Mouse (Mus musculus): ENCODE data around the gene Slc36a1. TPM values are rescaled to one million over a fixed set of nuclear protein-coding genes. Genes with fewer than 3 reads are reported as not detected.

The Slc36a1 gene
- 9.3 and 10.1 TPM in 2 replicates for total RNA-seq (2017)

- ATAC-seq (ENCODE audit: extremely low read depth, insufficient number of reproducible peaks, low FRiP score, poor library complexity, severe bottlenecking) = peak; percentile 76
Measured at GRCm38 (mm10) chr11:55204159-55204596, at the start of gene Slc36a1. Slc36a1 (plus strand) TSS chr11:55204350.

GRCm38 (mm10) chr11:55154398-55155069 lies 49.6 kb upstream of the Slc36a1 start:
- ATAC-seq (ENCODE audit: extremely low read depth, insufficient number of reproducible peaks, low FRiP score, poor library complexity, severe bottlenecking) = no peak

GRCm38 (mm10) chr11:55155070-55155421 lies 49.1 kb upstream of the Slc36a1 start:
- peak; percentile 92 for ATAC-seq (ENCODE audit: extremely low read depth, insufficient number of reproducible peaks, low FRiP score, poor library complexity, severe bottlenecking)

- peak; percentile 52 for ATAC-seq (ENCODE audit: extremely low read depth, insufficient number of reproducible peaks, low FRiP score, poor library complexity, severe bottlenecking)
Measured at GRCm38 (mm10) chr11:55158785-55159359, 45.3 kb upstream of the Slc36a1 start.

- peak; percentile 29; the same call in 1 of the 2 replicates for ATAC-seq (ENCODE audit: extremely low read depth, insufficient number of reproducible peaks, low FRiP score, poor library complexity, severe bottlenecking)
Measured at GRCm38 (mm10) chr11:55162670-55163069, 41.5 kb upstream of the Slc36a1 start.

- ATAC-seq (ENCODE audit: extremely low read depth, insufficient number of reproducible peaks, low FRiP score, poor library complexity, severe bottlenecking) = peak; percentile 64
Measured at GRCm38 (mm10) chr11:55164723-55165122, 39.4 kb upstream of the Slc36a1 start.

- no peak for ATAC-seq (ENCODE audit: extremely low read depth, insufficient number of reproducible peaks, low FRiP score, poor library complexity, severe bottlenecking)
Measured at GRCm38 (mm10) chr11:55165748-55166147, 38.4 kb upstream of the Slc36a1 start.

GRCm38 (mm10) chr11:55168504-55168903 lies 35.6 kb upstream of the Slc36a1 start:
- ATAC-seq (ENCODE audit: extremely low read depth, insufficient number of reproducible peaks, low FRiP score, poor library complexity, severe bottlenecking) = no peak

GRCm38 (mm10) chr11:55168914-55169313 lies 35.2 kb upstream of the Slc36a1 start:
- ATAC-seq (ENCODE audit: extremely low read depth, insufficient number of reproducible peaks, low FRiP score, poor library complexity, severe bottlenecking) = no peak

- ATAC-seq (ENCODE audit: extremely low read depth, insufficient number of reproducible peaks, low FRiP score, poor library complexity, severe bottlenecking) = no peak
Measured at GRCm38 (mm10) chr11:55170501-55170900, 33.6 kb upstream of the Slc36a1 start.

GRCm38 (mm10) chr11:55178830-55179229 lies 25.3 kb upstream of the Slc36a1 start:
- ATAC-seq (ENCODE audit: extremely low read depth, insufficient number of reproducible peaks, low FRiP score, poor library complexity, severe bottlenecking) = no peak

GRCm38 (mm10) chr11:55179856-55180255 lies 24.3 kb upstream of the Slc36a1 start:
- no peak for ATAC-seq (ENCODE audit: extremely low read depth, insufficient number of reproducible peaks, low FRiP score, poor library complexity, severe bottlenecking)

GRCm38 (mm10) chr11:55183124-55183523 lies 21.0 kb upstream of the Slc36a1 start:
- no peak for ATAC-seq (ENCODE audit: extremely low read depth, insufficient number of reproducible peaks, low FRiP score, poor library complexity, severe bottlenecking)

- ATAC-seq (ENCODE audit: extremely low read depth, insufficient number of reproducible peaks, low FRiP score, poor library complexity, severe bottlenecking) = no peak
Measured at GRCm38 (mm10) chr11:55184246-55184645, 19.9 kb upstream of the Slc36a1 start.

- ATAC-seq (ENCODE audit: extremely low read depth, insufficient number of reproducible peaks, low FRiP score, poor library complexity, severe bottlenecking) = no peak
Measured at GRCm38 (mm10) chr11:55184733-55185291, 19.3 kb upstream of the Slc36a1 start, which contains the start of gene Slc36a2. Slc36a2 (minus strand) TSS chr11:55185077.

GRCm38 (mm10) chr11:55187292-55187691 lies 16.9 kb upstream of the Slc36a1 start:
- no peak for ATAC-seq (ENCODE audit: extremely low read depth, insufficient number of reproducible peaks, low FRiP score, poor library complexity, severe bottlenecking)

GRCm38 (mm10) chr11:55187777-55188176 lies 16.4 kb upstream of the Slc36a1 start:
- ATAC-seq (ENCODE audit: extremely low read depth, insufficient number of reproducible peaks, low FRiP score, poor library complexity, severe bottlenecking) = no peak

- ATAC-seq (ENCODE audit: extremely low read depth, insufficient number of reproducible peaks, low FRiP score, poor library complexity, severe bottlenecking) = no peak
Measured at GRCm38 (mm10) chr11:55190216-55190615, 13.9 kb upstream of the Slc36a1 start.

- ATAC-seq (ENCODE audit: extremely low read depth, insufficient number of reproducible peaks, low FRiP score, poor library complexity, severe bottlenecking) = no peak
Measured at GRCm38 (mm10) chr11:55197086-55197485, 7.1 kb upstream of the Slc36a1 start.
